Mouse (Mus musculus) lung, postnatal 0 days (tissue): ENCODE results near the gene Pla2g3. TPM values are rescaled to one million over a fixed set of nuclear protein-coding genes. Genes with fewer than 3 reads are reported as not detected.
A peak's percentile ranks its signal among the peaks of the same experiment; 100 is the strongest.

Experiments used
- ATAC-seq: fragments of 200-750 bp; cut with Nextera tagmentation; 2 replicates; pipeline ENCODE4 v1.8.0; 2017; ENCODE audit warnings: moderate library complexity
- DNase-seq: peaks from one replicate; pipeline ENCODE4 v3.0.0-alpha.2; 2016; ENCODE audit warnings: low spot score
- H3K27ac ChIP-seq: fragments of 300-500 bp; sonication (generic); 2 replicates; pipeline ENCODE4 v1.5.1; 2014; ENCODE audit warnings: antibody characterized with exemption, mild to moderate bottlenecking, low read length, mixed read lengths
- H3K27me3 ChIP-seq: fragments of 300-500 bp; sonication (generic); replicated peaks from 2 replicates; pipeline ENCODE4 v1.6.1; 2014; ENCODE audit warnings: low read length, mixed read lengths; ENCODE audit not compliant: insufficient read depth
- H3K36me3 ChIP-seq: fragments of 300-500 bp; sonication (generic); 2 replicates; pipeline ENCODE4 v1.6.1; 2014; ENCODE audit warnings: low read length, mixed read lengths; ENCODE audit not compliant: insufficient read depth
- H3K4me1 ChIP-seq: fragments of 300-500 bp; sonication (generic); 2 replicates; pipeline ENCODE4 v1.6.1; 2014; ENCODE audit warnings: antibody characterized with exemption, low read depth, low read length, mixed read lengths; ENCODE audit not compliant: insufficient read depth
- H3K4me2 ChIP-seq: fragments of 300-500 bp; sonication (generic); replicated peaks from 2 replicates; pipeline ENCODE4 v1.6.1; 2014; ENCODE audit warnings: low read depth, mild to moderate bottlenecking, low read length, moderate library complexity, mixed read lengths
- H3K4me3 ChIP-seq: fragments of 300-500 bp; sonication (generic); 2 replicates; pipeline ENCODE4 v1.5.1; 2014; ENCODE audit warnings: low read depth, low read length
- H3K9ac ChIP-seq: fragments of 300-500 bp; sonication (generic); replicated peaks from 2 replicates; pipeline ENCODE4 v1.6.1; 2014; ENCODE audit warnings: low read depth, mild to moderate bottlenecking
- H3K9me3 ChIP-seq: fragments of 300-500 bp; sonication (generic); 2 replicates; pipeline ENCODE4 v1.6.1; 2016; ENCODE audit warnings: low read length, mixed read lengths
- CTCF ChIP-seq: IDR thresholded peaks from 2 replicates; pipeline ENCODE4 v1.5.1; 2016; ENCODE audit warnings: antibody characterized with exemption, mild to moderate bottlenecking
- EP300 ChIP-seq: IDR thresholded peaks from 2 replicates; pipeline ENCODE4 v1.6.1; 2016; ENCODE audit warnings: antibody characterized with exemption, mild to moderate bottlenecking, control low read depth
- WGBS: fragments of 180-500 bp; shearing (Covaris S2); extraction: QIAGEN DNeasy Blood & Tissue Kit; methylation state at CpG from one replicate; pipeline ENCODE4 v1.1.7; 2014; 5-methylcytosine and 5-hydroxymethylcytosine counted together
- polyA plus RNA-seq: library from polyadenylated mRNA; unstranded; fragments of >200 nt; fragmentation: Nextera tagmentation; extraction: Ambion mirVana; gene quantifications from 2 replicates; pipeline ENCODE4 v1.2.1, GENCODE M21; 2015

Gene Pla2g3
- polyA plus RNA-seq, 1 experiment from 2014 or later = 0.29 TPM

GRCm38 (mm10) chr11:3537711-3538110 lies 49.6 kb downstream of the Pla2g3 start:
- 0 out of 2 replicates have a peak overlapping the region, but pooled peaks have one; percentile 70 for H3K9ac ChIP-seq
- H3K4me3 ChIP-seq = peak overlapping the region; percentile 64
- TF ChIP-seq EP300 = no peak
- TF ChIP-seq CTCF = peak; percentile 30
- H3K27me3 ChIP-seq = no peaks in the 10 kb centered on the region
- H3K9me3 ChIP-seq = no peaks in the 10 kb centered on the region
- ATAC-seq (no peak), DNase-seq (no peak)
- H3K4me1 ChIP-seq = peaks cover 25% of the 10 kb centered on the region
- peak overlapping the region; percentile 82 for H3K4me2 ChIP-seq
- peaks cover 3% of the 10 kb centered on the region; the same call in 1 of the 2 replicates for H3K36me3 ChIP-seq
- no peak overlapping the region; the same call in 1 of the 2 replicates for H3K27ac ChIP-seq
- 66% methylated on average over 3 of the region's 3 CpGs for WGBS

- Histone ChIP-seq H3K9me3 (no peaks in the 10 kb centered on the region), H3K27me3 (no peaks in the 10 kb centered on the region), H3K4me3 (peak overlapping the region; percentile 64), H3K27ac (peak overlapping the region; percentile 77; the same call in 1 of the 2 replicates), H3K36me3 (peaks cover 3% of the 10 kb centered on the region; the same call in 1 of the 2 replicates), H3K4me1 (peaks cover 25% of the 10 kb centered on the region), H3K4me2 (peak overlapping the region; percentile 82), H3K9ac (peak overlapping the region; percentile 70)
- no peak for TF ChIP-seq EP300
- no peak for TF ChIP-seq CTCF
- 44% methylated on average over 4 of the region's 4 CpGs for WGBS
- ATAC-seq (no peak), DNase-seq (no peak)
These were observed 50.3 kb downstream of the Pla2g3 start for GRCm38 (mm10) chr11:3538341-3538740.

GRCm38 (mm10) chr11:3539111-3539825 lies 51.2 kb downstream of the Pla2g3 start:
- peak; percentile 99 for DNase-seq
- no peaks in the 10 kb centered on the region for H3K9me3 ChIP-seq
- peak overlapping the region; percentile 64 for H3K4me3 ChIP-seq
- peak overlapping the region; percentile 77 for H3K27ac ChIP-seq
- no peaks in the 10 kb centered on the region for H3K36me3 ChIP-seq
- H3K4me1 ChIP-seq = peaks cover 25% of the 10 kb centered on the region
- ATAC-seq = peak; percentile 86
- 4% methylated on average over 33 of the region's 33 CpGs for WGBS
- H3K4me2 ChIP-seq = peak overlapping the region; percentile 82
- H3K9ac ChIP-seq = peak overlapping the region; percentile 70
- TF ChIP-seq EP300 (peak; percentile 19; the same call in 1 of the 2 replicates), CTCF (no peak)
- no peaks in the 10 kb centered on the region for H3K27me3 ChIP-seq

- Histone ChIP-seq H3K4me3 (0 out of 2 replicates have a peak overlapping the region, but pooled peaks have one; percentile 64), H3K9me3 (no peaks in the 10 kb centered on the region), H3K4me2 (peak overlapping the region; percentile 82), H3K27ac (no peak overlapping the region), H3K9ac (no peak overlapping the region), H3K36me3 (no peaks in the 10 kb centered on the region), H3K4me1 (peaks cover 25% of the 10 kb centered on the region), H3K27me3 (no peaks in the 10 kb centered on the region)
- ATAC-seq = no peak
- DNase-seq = no peak
- WGBS = 68% methylated on average over 4 of the region's 4 CpGs
- TF ChIP-seq CTCF (peak; percentile 27; the same call in 1 of the 2 replicates), EP300 (no peak)
These were observed 51.7 kb downstream of the Pla2g3 start for GRCm38 (mm10) chr11:3539826-3540196.

- no peak for TF ChIP-seq EP300
- no peak for TF ChIP-seq CTCF
- Histone ChIP-seq H3K4me3 (peak within 1 kb of the TSS; percentile 64), H3K4me2 (peak within 1 kb of the TSS; percentile 82), H3K4me1 (peaks cover 24% of the 10 kb centered on the region), H3K9me3 (no peaks in the 10 kb centered on the region), H3K36me3 (no peaks in the 10 kb centered on the region), H3K9ac (no peak within 1 kb of the TSS), H3K27me3 (no peaks in the 10 kb centered on the region), H3K27ac (no peak within 1 kb of the TSS; the same call in 1 of the 2 replicates)
- no peak for ATAC-seq
- no peak for DNase-seq
- WGBS = 92% methylated on average over 23 of the region's 23 CpGs
These were observed 52.5 kb downstream of the Pla2g3 start, which contains the start of gene Smtn for GRCm38 (mm10) chr11:3540451-3541085. TSS of gene Smtn (minus strand) at chr11:3540612.

- no peak for ATAC-seq
These were observed 53.8 kb downstream of the Pla2g3 start for GRCm38 (mm10) chr11:3541932-3542331.

More at GRCm38 (mm10) chr11:3541932-3542331, 53.8 kb downstream of the Pla2g3 start:
- 69% methylated on average over 3 of the region's 3 CpGs for WGBS
- DNase-seq = no peak
- Histone ChIP-seq H3K36me3 (no peaks in the 10 kb centered on the region), H3K27ac (no peak overlapping the region), H3K9me3 (no peaks in the 10 kb centered on the region), H3K4me2 (no peak overlapping the region), H3K9ac (no peak overlapping the region), H3K27me3 (no peaks in the 10 kb centered on the region), H3K4me1 (peaks cover 15% of the 10 kb centered on the region), H3K4me3 (no peak overlapping the region)
- no peak for TF ChIP-seq EP300
- no peak for TF ChIP-seq CTCF
